Mouse (Mus musculus) neural tube, embryonic 15.5 days (tissue): ENCODE measurements around the gene Dok3. TPM values are rescaled to one million over a fixed set of nuclear protein-coding genes. Genes with fewer than 3 reads are reported as not detected.

Experiments used
- ATAC-seq: fragments of 200-750 bp; cut with Nextera tagmentation; 2 replicates; pipeline ENCODE4 v1.8.0; 2017; ENCODE audit warnings: mild to moderate bottlenecking, moderate TSS enrichment, moderate library complexity; ENCODE audit not compliant: low FRiP score
- H3K27ac ChIP-seq: fragments of 300-500 bp; sonication (generic); replicated peaks from 2 replicates; pipeline ENCODE4 v1.5.1; 2015; ENCODE audit warnings: mild to moderate bottlenecking, inconsistent platforms
- H3K27me3 ChIP-seq: fragments of 300-500 bp; sonication (generic); replicated peaks from 2 replicates; pipeline ENCODE4 v1.6.1; 2015; ENCODE audit warnings: inconsistent platforms
- H3K36me3 ChIP-seq: fragments of 300-500 bp; sonication (generic); 2 replicates; pipeline ENCODE4 v1.6.1; 2015; ENCODE audit warnings: inconsistent platforms
- H3K4me1 ChIP-seq: fragments of 300-500 bp; sonication (generic); 2 replicates; pipeline ENCODE4 v1.6.1; 2015; ENCODE audit warnings: inconsistent platforms
- H3K4me2 ChIP-seq: fragments of 300-500 bp; sonication (generic); 2 replicates; pipeline ENCODE4 v1.6.1; 2015; ENCODE audit warnings: inconsistent platforms, mild to moderate bottlenecking, moderate library complexity
- H3K4me3 ChIP-seq: fragments of 300-500 bp; sonication (generic); replicated peaks from 2 replicates; pipeline ENCODE4 v1.5.1; 2015; ENCODE audit warnings: mild to moderate bottlenecking, inconsistent platforms
- H3K9ac ChIP-seq: fragments of 300-500 bp; sonication (generic); replicated peaks from 2 replicates; pipeline ENCODE4 v1.6.1; 2015; ENCODE audit warnings: mild to moderate bottlenecking, inconsistent platforms
- H3K9me3 ChIP-seq: fragments of 300-500 bp; sonication (generic); replicated peaks from 2 replicates; pipeline ENCODE4 v1.6.1; 2016; ENCODE audit warnings: inconsistent platforms
- WGBS: fragments of 180-500 bp; shearing (Covaris S2); methylation state at CpG from one replicate; pipeline ENCODE4 v1.1.7; 2015; ENCODE audit warnings: mixed read lengths; 5-methylcytosine and 5-hydroxymethylcytosine counted together
- polyA plus RNA-seq: library from polyadenylated mRNA; unstranded; fragments of >200 nt; fragmentation: Nextera tagmentation; extraction: Ambion mirVana; gene quantifications from 2 replicates; pipeline ENCODE4 v1.2.1, GENCODE M21; 2015

Dok3 gene
- polyA plus RNA-seq, 1 experiment from 2014 or later: 4.2 TPM

DNA sequence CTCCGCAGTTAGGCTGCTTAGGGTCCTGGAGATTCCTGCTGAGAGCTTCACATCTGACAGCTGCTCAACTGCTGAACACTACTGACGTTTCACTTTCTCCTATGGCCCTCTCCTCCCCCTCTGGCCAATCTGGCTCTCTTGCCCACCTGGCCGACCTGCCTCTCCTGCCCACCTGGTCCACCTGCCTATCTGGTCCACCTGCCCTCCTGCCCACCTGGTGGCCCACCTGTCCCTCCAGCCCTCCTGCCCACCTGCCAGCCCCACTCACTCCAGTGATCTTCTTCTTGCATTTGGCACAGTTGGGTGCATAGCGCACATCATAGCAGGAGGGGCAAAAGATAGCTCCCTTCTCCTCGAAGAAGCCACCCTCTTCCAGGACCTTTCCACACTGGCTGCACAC, 24.7 kb downstream of the Dok3 start:
- Histone ChIP-seq H3K4me1 (0 out of 2 replicates have a peak, but pooled peaks cover 1% of the 10 kb centered on the region), H3K4me2 (no peak overlapping the region), H3K9me3 (no peaks in the 10 kb centered on the region), H3K4me3 (no peak overlapping the region), H3K9ac (no peak overlapping the region), H3K27me3 (no peaks in the 10 kb centered on the region), H3K27ac (no peak overlapping the region), H3K36me3 (peaks cover 78% of the 10 kb centered on the region)
- no peak for ATAC-seq
- 83% methylated on average over 5 of the region's 5 CpGs for WGBS

DNA sequence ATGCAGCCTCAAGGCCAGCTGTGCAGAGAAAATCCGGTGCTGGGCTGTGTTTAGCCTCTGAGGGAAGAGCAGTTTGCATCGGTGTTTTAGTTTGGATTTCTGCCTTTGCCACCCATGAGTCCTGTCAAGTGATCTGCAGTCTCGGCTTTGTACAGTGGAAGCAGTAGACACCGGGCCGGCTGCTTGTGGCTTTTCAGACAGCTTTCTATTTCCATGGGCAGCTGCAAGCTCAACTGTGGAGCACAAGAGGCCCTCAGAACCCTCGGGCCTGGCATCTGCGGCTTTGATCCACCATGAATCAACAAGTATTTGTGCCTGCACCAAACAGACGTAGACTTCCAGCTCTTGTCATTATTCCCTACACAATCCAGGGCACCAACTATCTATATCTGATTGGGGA, 26.7 kb downstream of the Dok3 start:
- H3K9me3 ChIP-seq: no peaks in the 10 kb centered on the region
- no peak overlapping the region for H3K4me2 ChIP-seq
- 85% methylated on average over 8 of the region's 8 CpGs for WGBS
- H3K9ac ChIP-seq: no peak overlapping the region
- no peaks in the 10 kb centered on the region for H3K4me1 ChIP-seq
- H3K27me3 ChIP-seq: no peaks in the 10 kb centered on the region
- no peak for ATAC-seq
- H3K4me3 ChIP-seq: no peak overlapping the region
- H3K36me3 ChIP-seq: peaks cover 72% of the 10 kb centered on the region
- no peak overlapping the region for H3K27ac ChIP-seq

DNA sequence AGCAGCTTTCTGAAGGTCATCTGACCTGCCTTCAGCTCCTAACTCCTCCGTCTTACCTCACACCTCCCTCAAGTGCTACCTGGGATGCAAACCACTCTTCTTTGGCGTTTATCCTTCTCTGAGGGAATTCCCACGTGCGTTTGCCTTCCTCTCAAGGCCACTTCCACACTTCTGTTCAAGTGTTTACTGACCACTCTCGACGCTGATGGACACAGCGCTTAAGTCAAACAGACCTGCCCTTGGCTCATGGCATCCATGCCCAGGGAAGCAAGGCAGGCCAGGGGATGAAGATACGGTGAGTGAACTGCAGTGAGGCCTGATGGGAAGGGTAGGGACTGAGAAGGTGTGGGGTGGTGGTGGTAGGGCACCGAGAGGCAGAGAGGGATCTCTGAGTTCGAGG, 28.5 kb downstream of the Dok3 start:
- Histone ChIP-seq H3K9ac (no peak overlapping the region), H3K27ac (no peak overlapping the region), H3K4me2 (no peak overlapping the region), H3K36me3 (peaks cover 53% of the 10 kb centered on the region), H3K27me3 (no peaks in the 10 kb centered on the region), H3K4me1 (peaks cover 11% of the 10 kb centered on the region), H3K4me3 (no peak overlapping the region), H3K9me3 (no peaks in the 10 kb centered on the region)
- no peak for ATAC-seq
- 83% methylated on average over 10 of the region's 10 CpGs for WGBS

DNA sequence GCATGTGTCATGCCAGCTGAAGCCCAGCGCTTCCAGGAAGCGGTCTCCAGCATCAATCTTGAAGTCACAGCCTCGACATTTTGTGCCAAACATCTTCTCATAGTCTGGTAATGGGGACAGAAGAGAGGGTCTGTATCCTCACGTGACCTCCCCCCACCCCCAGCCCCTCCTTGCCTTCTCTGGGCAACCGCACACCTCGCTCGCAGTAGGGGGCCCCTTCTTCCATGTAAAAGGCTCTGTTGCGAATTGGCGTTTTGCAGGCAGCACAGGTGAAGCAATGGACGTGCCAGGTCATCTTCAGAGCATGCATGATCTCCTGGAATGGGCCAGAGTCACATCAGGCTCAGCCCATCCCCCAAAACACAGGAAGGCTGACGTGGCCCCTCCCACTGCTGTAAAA, 30.2 kb downstream of the Dok3 start:
- peaks cover 23% of the 10 kb centered on the region for H3K4me1 ChIP-seq
- H3K27me3 ChIP-seq: no peaks in the 10 kb centered on the region
- no peak overlapping the region for H3K4me2 ChIP-seq
- no peak overlapping the region for H3K4me3 ChIP-seq
- 59% methylated on average over 11 of the region's 11 CpGs for WGBS
- no peak for ATAC-seq
- H3K9me3 ChIP-seq: no peaks in the 10 kb centered on the region
- H3K36me3 ChIP-seq: peaks cover 39% of the 10 kb centered on the region
- H3K9ac ChIP-seq: no peak overlapping the region
- no peak overlapping the region for H3K27ac ChIP-seq

DNA sequence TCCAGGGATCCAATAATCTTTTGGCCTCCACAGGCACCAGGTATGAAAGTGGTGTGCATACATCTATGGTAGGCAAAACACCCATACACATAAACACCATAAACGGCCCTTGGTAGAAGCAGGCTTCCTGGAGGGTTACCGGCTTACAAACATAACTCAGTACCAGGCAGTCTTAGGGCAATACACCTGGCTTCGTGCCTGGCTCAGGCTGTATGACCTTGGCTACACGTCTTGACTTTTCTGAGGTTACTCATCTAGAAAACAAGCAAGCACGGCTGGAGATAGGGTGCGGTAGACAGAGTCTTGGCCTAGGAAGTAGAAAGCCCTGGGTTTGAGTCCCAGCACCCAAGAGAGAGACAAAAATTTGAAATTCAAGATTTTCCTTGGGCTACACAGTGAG, 32.4 kb downstream of the Dok3 start:
- no peaks in the 10 kb centered on the region for H3K27me3 ChIP-seq
- WGBS: 84% methylated on average over 6 of the region's 6 CpGs
- H3K27ac ChIP-seq: 0 out of 2 replicates have a peak overlapping the region, but pooled peaks have one; percentile 25
- H3K9ac ChIP-seq: no peak overlapping the region
- no peak overlapping the region for H3K4me2 ChIP-seq
- peaks cover 19% of the 10 kb centered on the region for H3K36me3 ChIP-seq
- no peak for ATAC-seq
- peaks cover 23% of the 10 kb centered on the region for H3K4me1 ChIP-seq
- H3K9me3 ChIP-seq: no peaks in the 10 kb centered on the region
- no peak overlapping the region for H3K4me3 ChIP-seq

GRCm38 (mm10) chr13:55495702-55496101, 33.4 kb downstream of the Dok3 start:
- peaks cover 23% of the 10 kb centered on the region for H3K4me1 ChIP-seq
- 0 out of 2 replicates have a peak overlapping the region, but pooled peaks have one; percentile 14 for H3K9ac ChIP-seq
- H3K27ac ChIP-seq: 0 out of 2 replicates have a peak overlapping the region, but pooled peaks have one; percentile 25
- H3K9me3 ChIP-seq: no peaks in the 10 kb centered on the region
- H3K27me3 ChIP-seq: no peaks in the 10 kb centered on the region
- 31% methylated on average over 4 of the region's 4 CpGs for WGBS
- H3K4me3 ChIP-seq: no peak overlapping the region
- no peak overlapping the region for H3K4me2 ChIP-seq
- no peak for ATAC-seq
- H3K36me3 ChIP-seq: peaks cover 16% of the 10 kb centered on the region; the same call in 1 of the 2 replicates

GRCm38 (mm10) chr13:55494883-55495621, 34.0 kb downstream of the Dok3 start:
- ATAC-seq: no peak

DNA sequence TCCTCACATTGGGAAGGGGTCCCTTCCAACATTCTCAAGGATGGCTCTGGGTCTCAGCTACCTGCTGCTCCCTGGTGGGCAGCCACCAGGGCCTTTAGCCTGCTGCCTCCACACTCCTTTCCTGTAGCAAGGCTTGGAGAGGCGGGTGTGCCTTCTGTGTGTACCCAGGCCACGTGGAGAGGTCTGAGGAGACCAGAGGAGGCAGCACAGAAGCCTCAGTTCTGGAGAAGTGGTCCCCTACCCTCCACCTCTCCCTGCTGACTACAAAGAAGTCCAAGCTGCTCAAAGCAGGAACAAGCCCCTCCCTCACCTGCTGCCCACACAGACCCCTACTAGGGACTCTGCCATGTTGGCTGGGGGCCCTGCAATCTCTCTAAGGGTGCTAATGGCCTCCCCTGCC, 34.8 kb downstream of the Dok3 start:
- no peak overlapping the region for H3K27ac ChIP-seq
- WGBS: 37% methylated on average over 2 of the region's 2 CpGs

More at GRCm38 (mm10) chr13:55494883-55495621, 34.0 kb downstream of the Dok3 start:
- Histone ChIP-seq H3K9ac (no peak overlapping the region), H3K27ac (0 out of 2 replicates have a peak overlapping the region, but pooled peaks have one; percentile 37), H3K4me1 (peaks cover 23% of the 10 kb centered on the region), H3K4me2 (peak overlapping the region; percentile 13), H3K9me3 (no peaks in the 10 kb centered on the region), H3K4me3 (no peak overlapping the region), H3K27me3 (no peaks in the 10 kb centered on the region), H3K36me3 (peaks cover 10% of the 10 kb centered on the region; the same call in 1 of the 2 replicates)
- WGBS: 23% methylated on average over 18 of the region's 18 CpGs

DNA sequence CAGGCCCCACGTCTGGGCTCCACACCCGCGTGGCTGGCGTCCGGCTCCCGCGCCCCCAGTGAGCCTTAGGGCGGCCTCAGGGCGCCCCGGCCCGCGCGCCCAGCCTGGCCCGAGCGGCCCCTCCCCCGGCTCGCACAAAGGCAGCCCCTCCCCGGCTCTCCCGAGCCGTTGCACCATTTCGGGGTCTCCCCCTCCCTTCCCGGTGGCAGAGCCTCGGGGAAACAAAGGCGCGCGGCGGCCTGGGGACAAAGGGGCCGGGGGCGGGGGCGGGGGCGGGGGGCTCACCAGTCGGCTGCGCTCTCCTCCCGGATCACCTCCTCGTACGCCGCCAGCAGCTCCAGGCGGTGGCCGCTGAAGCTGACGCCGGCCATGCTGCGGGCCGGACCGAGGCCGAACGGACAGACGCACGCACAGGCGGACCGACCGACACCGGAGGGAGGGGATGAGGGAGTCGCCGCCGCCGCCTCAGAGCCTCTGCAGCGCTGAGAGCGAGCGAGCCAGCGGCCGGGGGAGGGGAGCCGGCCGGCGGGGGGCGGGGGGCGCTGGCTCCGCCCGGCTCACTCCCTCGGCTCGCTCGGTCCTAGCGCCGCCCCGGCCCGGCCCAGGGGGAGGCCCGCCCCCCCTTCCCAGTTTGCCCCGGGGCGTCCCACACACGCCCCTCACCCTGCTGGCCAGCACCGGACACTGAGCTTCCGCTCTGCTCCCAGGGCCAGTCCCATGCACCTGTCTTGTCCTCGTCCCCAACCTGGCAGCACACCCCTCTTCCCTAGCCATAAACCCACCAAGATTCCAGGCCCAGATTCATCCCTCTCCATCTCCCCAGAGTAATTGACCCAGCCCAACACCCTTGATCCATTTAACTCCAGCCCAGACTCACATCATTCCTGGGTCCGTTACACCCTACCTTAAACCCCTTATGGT, 41.3 kb downstream of the Dok3 start, which contains the start of gene Dbn1:
Gene Dbn1 (minus strand): TSS at position 534 of the 921 bp plus-strand sequence.
- Histone ChIP-seq H3K4me3 (peak within 1 kb of the TSS; percentile 83), H3K4me2 (peak within 1 kb of the TSS; percentile 96), H3K36me3 (peaks cover 4% of the 10 kb centered on the region; the same call in 1 of the 2 replicates), H3K27ac (peak within 1 kb of the TSS; percentile 98), H3K4me1 (peaks cover 52% of the 10 kb centered on the region), H3K27me3 (no peaks in the 10 kb centered on the region), H3K9me3 (no peaks in the 10 kb centered on the region), H3K9ac (peak within 1 kb of the TSS; percentile 100)
- WGBS: 2% methylated on average over 41 of the region's 83 CpGs
- ATAC-seq: peak; percentile 86

More for the DNA sequence above, 34.8 kb downstream of the Dok3 start:
- ATAC-seq: no peak
- H3K36me3 ChIP-seq: peaks cover 10% of the 10 kb centered on the region; the same call in 1 of the 2 replicates
- peaks cover 23% of the 10 kb centered on the region for H3K4me1 ChIP-seq
- no peak overlapping the region for H3K4me3 ChIP-seq
- no peak overlapping the region for H3K9ac ChIP-seq
- H3K9me3 ChIP-seq: no peaks in the 10 kb centered on the region
- H3K4me2 ChIP-seq: no peak overlapping the region
- H3K27me3 ChIP-seq: no peaks in the 10 kb centered on the region

DNA sequence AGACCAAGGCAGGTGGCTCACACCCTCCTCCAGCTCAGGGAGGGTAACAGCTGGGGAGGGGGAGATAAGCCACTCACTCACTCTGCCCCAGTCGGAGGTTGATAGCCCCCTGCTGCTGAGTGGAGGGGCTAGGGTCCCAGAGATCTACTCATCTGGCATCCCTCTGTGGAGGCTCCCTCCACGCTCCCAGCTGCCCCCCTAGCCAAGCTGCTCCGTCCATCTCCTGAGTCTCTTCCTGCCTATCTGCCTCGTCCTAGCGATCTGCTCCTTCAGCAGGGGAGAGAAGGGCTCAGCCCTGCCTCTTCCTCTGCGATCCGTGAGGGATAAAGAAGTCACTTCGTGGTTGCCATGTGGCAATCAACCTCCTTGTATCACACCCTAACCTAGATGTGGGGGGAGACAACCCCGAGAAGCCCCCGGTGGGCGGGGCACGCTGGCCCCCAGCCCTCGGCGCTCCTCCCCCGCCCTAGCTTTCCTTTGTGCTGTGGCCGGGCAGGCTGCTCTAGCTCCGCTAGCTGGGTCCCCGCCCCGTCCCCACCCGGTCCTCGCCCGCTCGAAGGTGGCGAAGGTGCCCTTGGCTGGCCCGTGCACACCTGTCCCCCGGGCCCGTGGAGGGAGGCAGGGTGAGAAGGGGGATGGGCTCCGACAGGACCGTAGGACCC, 42.0 kb downstream of the Dok3 start:
- H3K4me3 ChIP-seq: peak overlapping the region; percentile 83
- ATAC-seq: peak; percentile 55
- peaks cover 60% of the 10 kb centered on the region for H3K4me1 ChIP-seq
- H3K4me2 ChIP-seq: peak overlapping the region; percentile 96
- H3K27me3 ChIP-seq: no peaks in the 10 kb centered on the region
- H3K27ac ChIP-seq: peak overlapping the region; percentile 98
- WGBS: under 1% methylated on average over 29 of the region's 29 CpGs
- no peaks in the 10 kb centered on the region for H3K9me3 ChIP-seq
- H3K36me3 ChIP-seq: peaks cover 10% of the 10 kb centered on the region
- H3K9ac ChIP-seq: peak overlapping the region; percentile 100
